Mouse (Mus musculus) liver, adult (tissue): ENCODE data around the gene Pard3b.

Experiments
- GATA4 ChIP-seq: IDR thresholded peaks from 2 replicates; pipeline ENCODE4 v1.6.1; 2014; ENCODE audit warnings: mild to moderate bottlenecking, low read length; ENCODE audit not compliant: insufficient replicate concordance

Gene Pard3b

GRCm38 (mm10) chr1:61933574-61933973, 294.9 kb downstream of the Pard3b start:
- TF ChIP-seq GATA4: no peak

DNA sequence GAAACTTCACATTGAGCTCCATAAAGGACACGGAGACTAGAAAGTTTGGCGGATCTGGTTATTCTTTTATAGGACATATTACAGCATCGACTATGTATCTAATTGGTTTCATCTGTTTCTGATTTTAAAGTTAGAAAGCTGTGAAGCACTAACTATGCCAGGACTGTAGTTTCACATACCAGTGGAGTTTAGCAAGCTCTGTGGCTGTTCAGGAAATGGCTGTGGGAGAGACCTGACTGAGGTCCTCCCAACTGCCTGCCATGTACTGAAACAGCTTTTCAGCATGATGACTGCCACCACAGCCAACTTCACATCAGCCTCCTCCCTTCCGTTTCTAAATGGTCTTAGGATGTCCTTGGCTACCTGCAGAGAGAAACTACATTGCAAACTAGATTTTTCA, 296.1 kb downstream of the Pard3b start:
- no peak for TF ChIP-seq GATA4

- no peak for TF ChIP-seq GATA4
Measured at GRCm38 (mm10) chr1:61939882-61940281, 301.3 kb downstream of the Pard3b start.

DNA sequence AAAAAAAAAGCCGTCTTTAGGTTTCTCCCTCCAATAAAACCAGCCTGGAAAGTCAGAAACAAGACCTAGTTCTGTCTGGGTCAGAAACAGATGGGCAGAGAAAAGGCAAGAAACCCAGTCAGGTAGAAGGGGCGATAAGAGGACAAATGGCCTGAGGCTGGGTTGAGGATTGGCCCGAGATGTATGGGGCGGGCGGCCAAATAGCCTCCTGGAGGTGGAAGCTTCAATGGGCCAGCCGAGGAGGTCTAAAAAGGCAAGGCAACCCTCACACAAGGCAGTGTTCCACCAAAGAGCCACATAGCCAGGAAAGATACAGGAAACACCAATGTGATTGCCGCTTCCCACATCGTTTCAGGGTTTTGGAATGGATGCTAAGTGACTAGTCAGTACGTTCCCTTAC, 322.9 kb downstream of the Pard3b start:
- TF ChIP-seq GATA4: no peak

GRCm38 (mm10) chr1:61962571-61962970, 323.9 kb downstream of the Pard3b start:
- TF ChIP-seq GATA4: no peak

DNA sequence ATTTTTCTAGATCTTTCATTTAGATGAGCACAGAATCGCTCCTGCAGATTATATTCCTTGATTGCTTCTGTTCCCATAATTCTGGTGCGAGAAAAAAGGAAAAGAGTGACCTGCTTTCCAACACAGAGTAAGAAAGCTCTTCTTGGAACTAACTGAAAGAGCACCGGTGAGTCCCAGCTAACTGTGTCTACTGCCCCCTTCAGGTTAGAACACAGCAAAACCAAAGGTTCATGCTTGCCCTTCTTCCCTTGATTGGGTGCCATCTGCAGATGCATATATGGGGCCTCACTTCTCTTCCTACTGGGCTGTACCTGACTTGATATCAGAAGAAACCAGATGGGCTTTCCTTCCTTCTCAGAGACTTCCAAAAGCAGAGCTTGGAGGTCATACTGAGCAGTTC, 328.5 kb downstream of the Pard3b start:
- TF ChIP-seq GATA4: no peak

- TF ChIP-seq GATA4: no peak
Measured at GRCm38 (mm10) chr1:61967807-61968206, 329.2 kb downstream of the Pard3b start.

DNA sequence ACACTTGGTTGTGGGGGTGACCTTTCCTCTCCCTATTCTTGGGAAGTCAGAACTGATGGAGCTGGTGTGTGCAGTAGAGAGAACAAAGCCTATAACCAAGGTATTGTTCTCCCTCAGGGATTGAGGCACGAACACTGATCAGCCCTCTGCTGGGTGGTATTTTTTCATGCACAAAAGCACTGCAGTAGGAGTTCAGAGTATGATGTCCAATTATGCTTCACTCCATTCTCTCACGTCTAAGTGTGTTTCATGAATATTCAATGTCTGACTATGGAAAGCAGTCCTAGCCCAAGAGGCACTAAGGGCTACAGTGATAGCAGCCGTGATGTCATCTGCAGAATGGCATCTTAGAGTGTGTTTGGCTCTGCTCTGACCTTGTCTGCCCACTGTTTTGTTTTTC, 359.1 kb downstream of the Pard3b start:
- no peak for TF ChIP-seq GATA4

DNA sequence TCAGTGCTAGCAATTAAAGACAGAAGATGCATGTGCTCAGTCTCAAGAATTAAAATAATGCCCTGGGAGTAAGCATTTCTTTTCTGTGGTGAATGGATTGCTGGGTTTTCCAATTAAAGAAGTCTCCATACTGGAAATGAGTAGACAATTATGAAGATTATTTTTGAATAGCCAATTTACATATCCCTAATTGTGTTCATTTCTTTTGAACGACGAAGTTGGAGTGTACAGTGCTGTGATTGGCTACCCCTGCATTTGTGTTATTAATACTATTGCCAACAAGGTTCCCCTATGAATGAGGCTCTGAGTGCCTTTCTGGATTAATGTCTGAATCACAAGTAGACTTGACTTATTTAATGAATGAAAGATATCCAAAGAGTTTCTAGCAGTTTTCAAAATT, 370.2 kb downstream of the Pard3b start:
- no peak for TF ChIP-seq GATA4

GRCm38 (mm10) chr1:62011712-62012111, 373.1 kb downstream of the Pard3b start:
- no peak for TF ChIP-seq GATA4

DNA sequence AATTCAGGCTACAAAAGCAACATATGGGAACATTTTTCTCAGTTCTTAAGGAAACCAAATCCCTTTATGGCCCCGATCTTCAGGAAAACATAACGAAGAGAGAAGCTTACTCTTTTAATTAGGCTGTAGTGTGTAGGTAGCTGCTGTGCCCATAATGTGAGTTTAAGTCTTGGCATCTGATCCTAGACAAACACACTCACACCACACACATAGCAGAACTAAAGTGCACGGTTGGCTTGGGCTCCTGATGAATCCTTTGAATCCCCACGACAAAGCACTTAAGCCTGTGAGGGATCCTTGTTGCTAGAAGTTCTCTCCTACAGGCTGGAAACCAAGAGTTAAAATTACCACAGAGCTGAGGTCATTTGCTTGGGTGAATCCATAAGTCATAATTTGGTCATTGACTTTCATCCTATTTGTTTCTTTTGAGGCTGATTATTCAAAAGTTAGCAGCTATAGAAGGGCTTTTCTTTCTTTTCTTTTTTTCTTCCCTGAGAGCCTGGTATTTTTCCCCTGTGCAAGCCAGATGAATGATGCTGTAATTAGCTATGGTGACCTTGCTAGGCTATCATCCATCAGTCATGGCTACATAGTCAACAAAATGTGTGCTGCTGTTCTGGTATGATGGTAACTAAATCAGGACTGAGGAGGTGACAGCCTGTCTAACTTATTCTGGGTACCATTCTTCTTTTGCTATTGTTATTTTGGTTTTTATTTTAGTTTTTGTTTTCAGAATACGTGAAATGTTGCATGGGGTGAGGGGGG, 378.1 kb downstream of the Pard3b start:
- no peak for TF ChIP-seq GATA4

DNA sequence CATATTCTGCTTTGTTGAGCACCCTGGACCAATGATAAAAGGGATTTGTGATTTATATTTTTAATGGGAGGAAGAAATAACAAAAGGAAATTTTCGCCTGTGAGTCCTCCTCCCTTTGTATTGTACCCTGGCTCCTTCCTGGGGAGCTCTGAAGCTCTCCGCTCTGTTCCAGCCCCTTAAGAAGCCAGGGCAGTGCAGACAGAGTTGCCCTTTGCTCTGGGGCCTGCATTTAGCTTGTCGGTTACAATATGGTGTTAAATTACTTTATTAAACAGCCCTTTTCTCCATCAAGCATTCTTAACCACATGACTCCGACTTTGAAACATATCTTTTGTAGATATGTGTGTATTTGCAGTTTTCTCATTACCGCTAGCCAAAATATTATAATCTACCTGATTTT, 379.7 kb downstream of the Pard3b start:
- TF ChIP-seq GATA4: no peak

- TF ChIP-seq GATA4: no peak
Measured at GRCm38 (mm10) chr1:62019743-62020142, 381.1 kb downstream of the Pard3b start.

- no peak for TF ChIP-seq GATA4
Measured at GRCm38 (mm10) chr1:62041718-62042117, 403.1 kb downstream of the Pard3b start.

DNA sequence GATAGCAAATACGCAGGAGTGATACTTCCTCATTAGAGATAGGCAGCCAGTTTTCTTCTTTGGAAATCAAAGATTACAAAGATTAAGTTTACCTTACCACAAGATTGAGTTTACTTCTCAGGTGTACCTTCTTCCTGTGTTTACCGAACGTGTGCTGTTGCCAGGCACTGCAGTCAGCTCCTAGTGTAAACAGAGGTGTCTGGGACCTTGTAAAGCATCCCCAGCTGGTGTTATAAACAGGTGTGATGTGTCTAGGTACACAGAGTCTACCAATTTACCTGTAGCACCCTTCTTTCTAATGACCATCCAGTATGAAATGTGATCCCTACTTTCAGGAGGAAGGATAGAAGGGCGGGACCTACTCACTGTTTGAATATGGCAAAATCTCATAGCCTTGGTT, 410.0 kb downstream of the Pard3b start:
- TF ChIP-seq GATA4: no peak

- no peak for TF ChIP-seq GATA4
Measured at GRCm38 (mm10) chr1:62051186-62051825, 412.7 kb downstream of the Pard3b start.
